Mouse (Mus musculus) testis, adult 2 months (tissue): Measurements from ENCODE around the gene Epsti1.

Experiments used
- CTCF ChIP-seq: fragments of 200-500 bp; IDR thresholded peaks from 2 replicates; pipeline ENCODE4 v1.5.1; 2012; ENCODE audit warnings: low read depth, mild to moderate bottlenecking, inconsistent platforms, low read length, moderate library complexity; ENCODE audit not compliant: control insufficient read depth, insufficient read depth, insufficient replicate concordance
- POLR2A ChIP-seq: fragments of 200-500 bp; IDR thresholded peaks from 2 replicates; pipeline ENCODE4 v1.6.1; 2012; ENCODE audit warnings: low read depth, mild to moderate bottlenecking, inconsistent platforms, low read length, moderate library complexity; ENCODE audit not compliant: control insufficient read depth

GRCm38 (mm10) chr14:77867601-77868000, 36.4 kb upstream of the Epsti1 start:
- no peak for TF ChIP-seq POLR2A
- no peak for TF ChIP-seq CTCF
